Mouse (Mus musculus) lung, embryonic 16.5 days (tissue): ENCODE measurements at regions not wholly inside any gene's neighbourhood (a gene's known extent, or its start where the extent isn't known, plus 50 kb on each side); places are given as distances from the start of the nearest gene placed in this dataset.

ENCODE experiments used
- ATAC-seq: fragments of 200-750 bp; cut with Nextera tagmentation; 2 replicates; pipeline ENCODE4 v1.8.0; 2017; ENCODE audit warnings: low read depth, mild to moderate bottlenecking, moderate library complexity
- H3K27ac ChIP-seq: fragments of 300-500 bp; sonication (generic); 2 replicates; pipeline ENCODE4 v1.5.1; 2014; ENCODE audit warnings: mild to moderate bottlenecking, control low read depth, low read length
- H3K27me3 ChIP-seq: fragments of 300-500 bp; sonication (generic); 2 replicates; pipeline ENCODE4 v1.6.1; 2014; ENCODE audit warnings: low read depth, low read length, mixed read lengths; ENCODE audit not compliant: control insufficient read depth, insufficient read depth
- H3K36me3 ChIP-seq: fragments of 300-500 bp; sonication (generic); 2 replicates; pipeline ENCODE4 v1.6.1; 2014; ENCODE audit warnings: low read length; ENCODE audit not compliant: control insufficient read depth, insufficient read depth
- H3K4me1 ChIP-seq: fragments of 300-500 bp; sonication (generic); replicated peaks from 2 replicates; pipeline ENCODE4 v1.6.1; 2014; ENCODE audit warnings: low read length, mixed read lengths; ENCODE audit not compliant: control insufficient read depth, insufficient read depth
- H3K4me2 ChIP-seq: fragments of 300-500 bp; sonication (generic); 2 replicates; pipeline ENCODE4 v1.6.1; 2014; ENCODE audit warnings: low read depth, low read length, control low read depth
- H3K4me3 ChIP-seq: fragments of 300-500 bp; sonication (generic); 2 replicates; pipeline ENCODE4 v1.5.1; 2014; ENCODE audit warnings: mild to moderate bottlenecking, low read length, control low read depth
- H3K9ac ChIP-seq: fragments of 300-500 bp; sonication (generic); 2 replicates; pipeline ENCODE4 v1.6.1; 2014; ENCODE audit warnings: low read length, control low read depth
- H3K9me3 ChIP-seq: fragments of 300-500 bp; sonication (generic); 2 replicates; pipeline ENCODE4 v1.6.1; 2016; ENCODE audit warnings: low read length; ENCODE audit not compliant: control insufficient read depth
- WGBS: fragments of 180-500 bp; shearing (Covaris S2); extraction: QIAGEN DNeasy Blood & Tissue Kit; methylation state at CpG from one replicate; pipeline ENCODE4 v1.1.7; 2014; 5-methylcytosine and 5-hydroxymethylcytosine counted together

DNA sequence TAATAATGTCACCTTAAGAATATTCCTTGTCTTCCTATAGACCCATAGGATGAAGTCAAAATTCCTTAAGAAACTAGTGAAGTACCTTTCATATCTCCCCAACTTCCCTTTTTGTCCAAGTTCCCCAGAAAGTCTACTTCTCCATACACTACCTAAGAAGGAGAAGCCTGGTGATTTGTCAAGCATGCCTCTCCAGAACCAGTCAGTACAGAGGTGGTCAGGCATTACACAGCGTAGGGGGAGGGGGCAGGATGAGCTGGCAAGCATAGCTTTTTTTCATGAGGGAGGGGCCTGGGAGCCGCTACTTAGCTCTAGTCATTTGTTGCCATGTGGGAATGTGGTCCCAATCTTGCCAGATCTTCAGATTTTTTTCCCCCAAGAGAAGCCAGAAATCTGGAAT, 54.0 kb upstream of the Satb2 start:
- H3K36me3 ChIP-seq: no peaks in the 10 kb centered on the region
- H3K27me3 ChIP-seq: no peaks in the 10 kb centered on the region
- no peaks in the 10 kb centered on the region for H3K4me1 ChIP-seq
- no peak overlapping the region for H3K4me2 ChIP-seq
- no peak overlapping the region for H3K27ac ChIP-seq
- no peak overlapping the region for H3K9ac ChIP-seq
- no peak for ATAC-seq
- H3K9me3 ChIP-seq: no peaks in the 10 kb centered on the region
- H3K4me3 ChIP-seq: no peak overlapping the region
- WGBS: 84% methylated on average over 2 of the region's 2 CpGs

DNA sequence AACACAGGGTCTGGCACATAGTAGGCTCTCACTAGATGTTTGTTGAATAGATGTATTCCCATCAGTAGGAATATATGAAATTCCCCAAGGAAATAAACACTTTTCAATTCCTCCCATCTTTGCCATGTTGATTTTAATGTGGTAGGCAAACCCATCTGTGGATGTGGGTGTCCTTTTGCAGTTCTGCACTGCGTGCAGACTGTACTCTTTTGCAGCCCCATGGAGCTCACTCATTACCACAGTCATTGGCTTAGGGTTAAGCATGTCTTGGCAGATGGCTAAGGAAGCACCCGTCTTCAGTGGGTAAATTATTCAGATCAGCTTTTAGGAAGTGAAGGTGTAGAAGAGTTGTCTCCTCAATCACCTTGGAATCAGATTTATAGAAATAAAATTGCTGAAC, 54.8 kb upstream of the Satb2 start:
- no peaks in the 10 kb centered on the region for H3K27me3 ChIP-seq
- no peaks in the 10 kb centered on the region for H3K9me3 ChIP-seq
- H3K9ac ChIP-seq: no peak overlapping the region
- no peak overlapping the region for H3K4me2 ChIP-seq
- no peak overlapping the region for H3K4me3 ChIP-seq
- H3K36me3 ChIP-seq: no peaks in the 10 kb centered on the region
- H3K4me1 ChIP-seq: no peaks in the 10 kb centered on the region
- ATAC-seq: no peak
- H3K27ac ChIP-seq: no peak overlapping the region
- 86% methylated on average over 2 of the region's 2 CpGs for WGBS

DNA sequence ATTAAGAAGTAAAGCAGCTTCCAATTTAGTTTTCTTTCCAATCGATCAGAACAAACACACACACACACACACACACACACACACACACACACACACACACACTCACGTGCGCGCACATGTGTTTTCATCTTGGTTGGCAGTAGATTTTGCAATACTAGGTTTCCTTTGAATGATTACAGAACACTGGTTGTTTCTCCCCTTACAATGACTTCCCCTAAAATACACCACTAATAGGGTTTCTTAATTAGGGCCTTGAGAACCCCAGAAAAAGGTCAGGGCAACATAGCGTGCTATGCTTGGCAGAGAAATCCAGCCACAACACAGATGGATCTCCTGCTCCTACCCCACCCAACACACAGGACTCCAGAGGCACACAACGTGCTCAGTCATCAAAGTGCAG, 56.0 kb upstream of the Satb2 start:
- Histone ChIP-seq H3K4me1 (no peaks in the 10 kb centered on the region), H3K27me3 (no peaks in the 10 kb centered on the region), H3K9me3 (no peaks in the 10 kb centered on the region), H3K36me3 (no peaks in the 10 kb centered on the region), H3K4me2 (no peak overlapping the region), H3K9ac (no peak overlapping the region), H3K4me3 (no peak overlapping the region), H3K27ac (no peak overlapping the region)
- 87% methylated on average over 6 of the region's 6 CpGs for WGBS
- no peak for ATAC-seq

DNA sequence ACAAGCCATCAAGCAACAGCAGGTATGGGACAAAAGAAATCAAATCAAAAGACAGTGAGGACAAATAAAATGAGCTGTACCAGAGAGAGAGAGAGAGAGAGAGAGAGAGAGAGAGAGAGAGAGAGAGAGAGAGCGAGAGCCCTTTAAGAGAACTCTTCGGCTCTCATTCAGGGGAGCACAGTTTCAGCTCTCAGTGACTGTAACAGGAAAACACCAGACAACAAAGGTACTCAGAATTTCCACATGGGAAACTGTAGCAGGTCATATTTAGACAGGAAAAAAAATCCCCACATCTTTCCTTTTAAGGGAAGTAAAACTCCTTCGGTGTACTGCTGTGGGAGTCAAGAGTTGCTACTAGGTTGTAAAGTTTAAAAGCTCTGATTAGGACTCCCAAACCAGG, 57.9 kb upstream of the Satb2 start:
- Histone ChIP-seq H3K4me2 (no peak overlapping the region), H3K4me1 (no peaks in the 10 kb centered on the region), H3K36me3 (no peaks in the 10 kb centered on the region), H3K4me3 (no peak overlapping the region), H3K9ac (no peak overlapping the region), H3K27ac (no peak overlapping the region), H3K27me3 (no peaks in the 10 kb centered on the region), H3K9me3 (no peaks in the 10 kb centered on the region)
- ATAC-seq: no peak
- 82% methylated on average over 3 of the region's 3 CpGs for WGBS

DNA sequence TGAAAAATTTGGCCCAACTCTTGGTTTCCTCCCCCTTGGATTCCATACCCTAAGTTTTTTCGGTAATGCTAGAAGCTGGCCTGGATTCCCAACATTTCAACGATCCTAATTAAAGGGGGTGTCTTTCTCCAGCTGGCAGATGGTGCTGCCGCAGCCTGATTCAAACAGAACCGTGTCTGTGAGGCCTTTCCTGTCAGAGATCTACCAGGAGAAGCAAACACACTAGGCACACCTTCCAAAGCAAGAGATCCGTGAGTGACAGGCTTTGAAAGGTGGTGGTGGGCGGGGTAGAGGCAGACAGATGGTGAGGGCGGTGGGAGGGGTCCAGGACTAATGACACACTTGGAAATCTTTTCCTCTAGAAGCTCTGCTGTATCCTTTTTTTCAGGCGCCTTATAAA, 61.8 kb upstream of the Satb2 start:
- no peak overlapping the region for H3K4me3 ChIP-seq
- H3K27ac ChIP-seq: no peak overlapping the region
- WGBS: 35% methylated on average over 8 of the region's 8 CpGs
- ATAC-seq: no peak
- no peak overlapping the region for H3K9ac ChIP-seq
- no peak overlapping the region for H3K4me2 ChIP-seq
- no peaks in the 10 kb centered on the region for H3K9me3 ChIP-seq
- no peaks in the 10 kb centered on the region for H3K36me3 ChIP-seq
- no peaks in the 10 kb centered on the region for H3K27me3 ChIP-seq
- no peaks in the 10 kb centered on the region for H3K4me1 ChIP-seq

DNA sequence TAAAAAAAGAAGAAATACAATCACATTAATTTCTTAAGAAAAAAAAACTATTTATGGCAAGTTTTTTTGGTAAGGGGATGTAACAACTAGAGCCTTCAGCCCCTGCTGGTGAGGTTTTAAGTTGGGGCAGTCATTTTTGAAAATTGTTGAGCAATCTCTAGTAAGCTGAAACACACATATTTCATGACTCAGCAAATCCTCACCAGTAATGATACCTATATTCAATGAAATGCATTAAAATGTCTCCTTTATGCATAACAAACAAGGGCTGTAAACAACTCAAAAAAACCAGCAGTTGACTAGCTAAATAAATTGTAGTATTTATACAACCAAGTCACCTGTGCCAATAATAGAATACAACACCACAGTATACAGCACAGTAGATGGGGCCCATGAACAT, 63.1 kb upstream of the Satb2 start:
- no peak overlapping the region for H3K4me2 ChIP-seq
- no peak overlapping the region for H3K27ac ChIP-seq
- H3K36me3 ChIP-seq: no peaks in the 10 kb centered on the region
- H3K9me3 ChIP-seq: no peaks in the 10 kb centered on the region
- H3K9ac ChIP-seq: no peak overlapping the region
- no peaks in the 10 kb centered on the region for H3K4me1 ChIP-seq
- H3K27me3 ChIP-seq: no peaks in the 10 kb centered on the region
- ATAC-seq: no peak
- H3K4me3 ChIP-seq: no peak overlapping the region

DNA sequence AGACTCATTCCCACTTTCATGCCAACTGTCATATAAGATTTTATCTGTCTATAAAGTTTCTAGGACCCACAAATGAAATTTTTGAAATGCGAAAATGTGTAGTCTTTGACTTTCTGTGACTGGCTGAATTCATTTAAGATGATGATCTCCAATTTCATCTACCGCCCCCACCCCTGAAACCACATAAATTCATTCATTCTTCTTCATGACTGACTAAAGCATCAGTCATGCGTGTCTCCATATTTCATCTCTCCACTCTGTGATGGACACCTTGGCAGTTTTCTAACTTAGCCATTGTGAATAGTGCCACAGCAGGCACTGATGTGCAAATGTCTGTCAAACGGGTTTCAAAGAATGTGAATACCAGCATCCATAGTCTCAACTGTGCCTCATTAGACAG, 75.4 kb upstream of the Satb2 start:
- 89% methylated on average over 4 of the region's 4 CpGs for WGBS
- no peak overlapping the region for H3K4me3 ChIP-seq
- no peak for ATAC-seq

DNA sequence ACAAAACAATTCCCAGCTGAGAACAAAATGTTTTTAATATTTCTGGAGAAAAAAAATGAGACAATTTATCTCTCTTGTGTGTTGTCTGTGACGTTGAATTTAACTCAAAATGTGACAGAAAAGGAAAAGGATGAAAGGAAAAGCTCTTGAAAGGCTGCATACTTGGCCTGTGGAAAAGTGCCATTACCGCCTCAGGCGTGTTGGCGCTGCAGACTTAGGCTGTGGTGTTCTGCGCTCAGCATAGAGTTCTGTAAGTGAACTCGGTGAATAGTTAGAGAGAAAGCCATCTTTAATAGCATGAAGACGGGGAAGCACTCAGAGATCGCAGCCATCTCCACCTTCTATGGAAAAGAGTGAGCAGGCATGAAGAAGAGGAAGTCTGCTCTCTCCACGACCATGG, 77.5 kb upstream of the Satb2 start:
- Histone ChIP-seq H3K27ac (no peak overlapping the region), H3K4me2 (no peak overlapping the region), H3K4me3 (no peak overlapping the region), H3K9me3 (no peaks in the 10 kb centered on the region), H3K9ac (no peak overlapping the region), H3K27me3 (no peaks in the 10 kb centered on the region), H3K4me1 (no peaks in the 10 kb centered on the region), H3K36me3 (no peaks in the 10 kb centered on the region)
- no peak for ATAC-seq
- 77% methylated on average over 9 of the region's 9 CpGs for WGBS

More for the DNA sequence above, 75.4 kb upstream of the Satb2 start:
- Histone ChIP-seq H3K36me3 (no peaks in the 10 kb centered on the region), H3K27me3 (no peaks in the 10 kb centered on the region), H3K9me3 (no peaks in the 10 kb centered on the region), H3K9ac (no peak overlapping the region), H3K4me1 (no peaks in the 10 kb centered on the region), H3K4me2 (no peak overlapping the region), H3K27ac (no peak overlapping the region)

DNA sequence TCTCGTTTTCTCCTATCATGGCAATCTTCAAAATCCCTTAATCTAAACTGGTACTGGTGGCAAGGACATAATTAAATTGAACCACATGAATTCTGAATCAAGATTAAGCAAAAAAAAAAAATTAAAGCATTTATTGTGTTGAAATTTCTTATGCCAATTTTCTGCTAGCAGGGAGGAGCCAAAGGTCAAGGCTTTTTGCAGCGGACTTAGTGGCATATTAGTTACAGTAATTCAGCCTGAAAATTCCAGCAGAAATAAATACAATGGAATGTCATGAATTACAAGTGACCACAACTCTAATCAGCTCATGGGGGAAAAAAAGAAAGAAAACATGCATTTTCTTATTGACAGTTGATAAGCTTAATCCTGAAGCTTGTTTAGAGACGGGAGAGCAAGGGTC, 80.8 kb upstream of the Satb2 start:
- Histone ChIP-seq H3K27me3 (no peaks in the 10 kb centered on the region), H3K36me3 (no peaks in the 10 kb centered on the region), H3K27ac (no peak overlapping the region), H3K4me2 (no peak overlapping the region), H3K4me1 (no peaks in the 10 kb centered on the region), H3K4me3 (no peak overlapping the region), H3K9ac (no peak overlapping the region), H3K9me3 (no peaks in the 10 kb centered on the region)
- WGBS: 56% methylated on average over 3 of the region's 3 CpGs
- no peak for ATAC-seq

DNA sequence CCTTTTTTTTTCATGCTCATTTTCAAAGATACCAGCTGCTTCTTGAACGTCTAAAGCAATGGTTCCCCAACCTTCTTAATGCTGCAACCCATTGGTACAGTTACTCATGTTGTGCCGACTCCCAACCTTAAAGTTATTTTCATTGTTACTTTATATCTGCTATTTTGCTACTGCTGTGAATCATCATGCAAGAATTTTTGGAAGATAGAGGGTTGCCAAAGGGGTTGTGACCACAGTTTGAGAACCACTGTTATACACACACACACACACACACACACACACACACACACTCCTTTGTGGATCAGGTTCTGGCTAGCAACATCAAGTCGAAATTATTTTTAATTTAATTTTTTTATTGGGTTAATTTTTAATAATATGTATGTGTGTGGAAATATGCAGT, 96.8 kb upstream of the Satb2 start:
- H3K9me3 ChIP-seq: no peaks in the 10 kb centered on the region
- ATAC-seq: no peak

More for the DNA sequence above, 96.8 kb upstream of the Satb2 start:
- no peak overlapping the region for H3K9ac ChIP-seq
- no peaks in the 10 kb centered on the region for H3K36me3 ChIP-seq
- H3K27me3 ChIP-seq: no peaks in the 10 kb centered on the region
- no peak overlapping the region for H3K4me2 ChIP-seq
- 70% methylated on average over 3 of the region's 3 CpGs for WGBS
- H3K4me1 ChIP-seq: no peaks in the 10 kb centered on the region
- no peak overlapping the region for H3K4me3 ChIP-seq
- no peak overlapping the region for H3K27ac ChIP-seq
